Mouse (Mus musculus) thymus, adult 2 months (tissue): Measurements from ENCODE around the gene Abr.

Source experiments
- CTCF ChIP-seq: fragments of 200-500 bp; IDR thresholded peaks from 2 replicates; pipeline ENCODE4 v1.5.1; 2012; ENCODE audit warnings: mild to moderate bottlenecking, control low read depth, low read length, moderate library complexity, borderline replicate concordance; ENCODE audit not compliant: control insufficient read depth, poor library complexity, insufficient read depth; ENCODE audit errors: extremely low read depth
- POLR2A ChIP-seq: fragments of 200-500 bp; IDR thresholded peaks from 2 replicates; pipeline ENCODE4 v1.6.1; 2012; ENCODE audit warnings: mild to moderate bottlenecking, low read length, control low read depth, moderate library complexity; ENCODE audit not compliant: control insufficient read depth, poor library complexity, insufficient read depth; ENCODE audit errors: extremely low read depth

DNA sequence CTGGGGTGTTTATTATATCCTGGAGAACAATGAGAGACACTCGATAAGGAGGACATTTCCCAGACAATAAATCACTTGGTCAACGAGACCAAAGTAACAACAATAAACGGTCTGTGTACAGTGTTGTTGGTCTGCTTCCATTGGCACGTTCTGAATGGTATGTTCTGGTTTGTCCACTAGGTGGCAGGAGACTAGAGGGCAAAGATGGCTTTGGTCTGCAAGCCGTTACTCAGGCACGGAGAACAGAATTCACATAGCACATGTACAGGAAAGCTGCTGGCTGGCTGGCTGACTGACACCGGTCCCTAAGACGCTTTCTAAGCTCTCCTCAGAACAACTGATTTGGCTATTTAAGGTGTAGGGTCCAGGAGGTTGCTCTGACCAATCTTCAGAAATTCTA is 97.2 kb downstream of the Abr start:
- TF ChIP-seq POLR2A: no peak
- no peak for TF ChIP-seq CTCF
